Mouse (Mus musculus) ZHBTc4 (cell line): ENCODE measurements at regions not wholly inside any gene's neighbourhood (a gene's known extent, or its start where the extent isn't known, plus 50 kb on each side); places are given as distances from the start of the nearest gene placed in this dataset.

ENCODE experiments used
- DNase-seq: peaks from one replicate; pipeline ENCODE4 v3.0.0-alpha.2; 2011; ENCODE audit warnings: low read depth, low spot score

GRCm38 (mm10) chr4:105969628-105970027 lies 180.0 kb downstream of the Gm12728 start:
- DNase-seq, result no peak

- no peak for DNase-seq
These were observed 180.4 kb downstream of the Gm12728 start for GRCm38 (mm10) chr4:105970056-105970455.

GRCm38 (mm10) chr4:105972736-105973135 lies 183.1 kb downstream of the Gm12728 start:
- DNase-seq, result no peak

- no peak for DNase-seq
These were observed 184.2 kb downstream of the Gm12728 start for GRCm38 (mm10) chr4:105973769-105974397.

GRCm38 (mm10) chr4:105974948-105975347 lies 185.3 kb downstream of the Gm12728 start:
- DNase-seq, result no peak

- no peak for DNase-seq
These were observed 189.4 kb downstream of the Gm12728 start for GRCm38 (mm10) chr4:105979048-105979447.

GRCm38 (mm10) chr4:105983018-105983417 lies 193.3 kb downstream of the Gm12728 start:
- DNase-seq, result no peak

GRCm38 (mm10) chr4:105987963-105988602 lies 198.4 kb downstream of the Gm12728 start:
- DNase-seq, result no peak

GRCm38 (mm10) chr4:105992581-105993127 lies 203.0 kb downstream of the Gm12728 start:
- DNase-seq, result no peak

GRCm38 (mm10) chr4:105994390-105994798 lies 204.7 kb downstream of the Gm12728 start:
- no peak for DNase-seq

GRCm38 (mm10) chr4:105996060-105996459 lies 206.4 kb downstream of the Gm12728 start:
- DNase-seq, result no peak

- no peak for DNase-seq
These were observed 207.4 kb downstream of the Gm12728 start for GRCm38 (mm10) chr4:105996893-105997630.

- DNase-seq, result no peak
These were observed 212.8 kb downstream of the Gm12728 start for GRCm38 (mm10) chr4:106002516-106002915.

- DNase-seq, result no peak
These were observed 216.3 kb downstream of the Gm12728 start for GRCm38 (mm10) chr4:106005936-106006335.

GRCm38 (mm10) chr4:106007334-106008190 lies 217.9 kb downstream of the Gm12728 start:
- no peak for DNase-seq

GRCm38 (mm10) chr4:106017065-106017646 lies 227.5 kb downstream of the Gm12728 start:
- no peak for DNase-seq

- DNase-seq, result no peak
These were observed 229.3 kb downstream of the Gm12728 start for GRCm38 (mm10) chr4:106018936-106019335.

- no peak for DNase-seq
These were observed 230.7 kb downstream of the Gm12728 start for GRCm38 (mm10) chr4:106020338-106020737.

GRCm38 (mm10) chr4:106024591-106024990 lies 234.9 kb downstream of the Gm12728 start:
- DNase-seq, result no peak

- DNase-seq, result no peak
These were observed 236.4 kb downstream of the Gm12728 start for GRCm38 (mm10) chr4:106025966-106026637.
